16 mouse cellular contexts compared by ENCODE assay signal in genomic region chr6:77109095-77109945, GRCm38 (mm10).
DNase-seq lines count a peak whose midpoint lies in the region; ATAC-seq and TF ChIP-seq lines count a peak whose summit lies in the region.
"Had no signal": no experiment of that assay in that cellular context is flagged by ENCODE, and none has a peak within 500 bp of the region (broad histone marks: within the 10 kb centered on the region; RNA-seq: fewer than 3 reads in every experiment).

No protein-coding gene starts in this region.

- no peaks in the 10 kb centered on the region for H3K36me3 ChIP-seq in hindbrain, embryonic 14.5 days (replicated peaks; ENCODE audit: control insufficient read depth, insufficient read depth)
- H3K36me3 ChIP-seq in neural tube, embryonic 14.5 days (ENCODE audit: control insufficient read depth, insufficient read depth, low read length) = no peaks in the 10 kb centered on the region
- H3K36me3 ChIP-seq in kidney, embryonic 15.5 days = no peaks in the 10 kb centered on the region
- H3K36me3 ChIP-seq: heart, embryonic 12.5 days had no signal

- DNase-seq in frontal cortex, postnatal 14 days (ENCODE audit: low spot score in 2 of 2) = no peak
- DNase-seq in left cerebral cortex, adult 2 months (ENCODE audit: extremely low spot score in 1 of 2, low spot score in 2 of 2) = peak in 1 of 2 experiments; percentile 13
- DNase-seq in left cerebral cortex, adult 11 months (ENCODE audit: low spot score) = no peak
- no peak for DNase-seq in hindbrain, embryonic 14.5 days (ENCODE audit: low spot score)
- DNase-seq: adrenal gland, adult 2 months; B cell, adult 2 months; cerebellum, postnatal 14 days; gastrocnemius, postnatal 14 days; heart, postnatal 4 days; kidney, adult 2 months; lung, embryonic 14.5 days had no signal

- no peaks in the 10 kb centered on the region for H3K9me3 ChIP-seq in hindbrain, embryonic 14.5 days (ENCODE audit: control insufficient read depth, low read length)
- no peaks in the 10 kb centered on the region for H3K9me3 ChIP-seq in neural tube, embryonic 14.5 days (ENCODE audit: control insufficient read depth, low read length)
- H3K9me3 ChIP-seq in kidney, embryonic 15.5 days (replicated peaks) = no peaks in the 10 kb centered on the region
- H3K9me3 ChIP-seq: heart, embryonic 12.5 days had no signal

- H3K4me2 ChIP-seq in hindbrain, embryonic 14.5 days (replicated peaks) = no peak overlapping the region
- H3K4me2 ChIP-seq in neural tube, embryonic 14.5 days (ENCODE audit: low read depth, low read length) = no peak overlapping the region
- no peak overlapping the region for H3K4me2 ChIP-seq in kidney, embryonic 15.5 days
- H3K4me2 ChIP-seq: heart, embryonic 12.5 days; lung, embryonic 14.5 days had no signal

- H3K4me1 ChIP-seq in hindbrain, embryonic 14.5 days (replicated peaks; ENCODE audit: control insufficient read depth, insufficient read depth, low read length) = peaks cover 8% of the 10 kb centered on the region; the same call in 1 of the 2 replicates
- H3K4me1 ChIP-seq in neural tube, embryonic 14.5 days (ENCODE audit: control insufficient read depth, insufficient read depth, low read length) = no peaks in the 10 kb centered on the region
- no peaks in the 10 kb centered on the region for H3K4me1 ChIP-seq in kidney, embryonic 15.5 days
- H3K4me1 ChIP-seq: heart, embryonic 12.5 days had no signal

- peak; percentile 94 for ATAC-seq in frontal cortex, adult (ENCODE audit: low TSS enrichment)
- no peak for ATAC-seq in hindbrain, embryonic 14.5 days (ENCODE audit: low FRiP score)
- peak; percentile 38; the same call in 1 of the 2 replicates for ATAC-seq in neural tube, embryonic 14.5 days (ENCODE audit: low read depth)
- no peak for ATAC-seq in erythroblast, adult 5-6 weeks (replicated peaks; ENCODE audit: low FRiP score, poor library complexity, severe bottlenecking)
- no peak for ATAC-seq in kidney, embryonic 15.5 days (replicated peaks; ENCODE audit: low FRiP score)

- H3K27me3 ChIP-seq in hindbrain, embryonic 14.5 days (ENCODE audit: control insufficient read depth, insufficient read depth, low read length) = no peaks in the 10 kb centered on the region
- no peaks in the 10 kb centered on the region for H3K27me3 ChIP-seq in neural tube, embryonic 14.5 days (ENCODE audit: control insufficient read depth, insufficient read depth, low read length)
- H3K27me3 ChIP-seq in kidney, embryonic 15.5 days = no peaks in the 10 kb centered on the region
- H3K27me3 ChIP-seq: heart, embryonic 12.5 days had no signal

- H3K4me3 ChIP-seq in left cerebral cortex, adult 2 months = no peak overlapping the region
- H3K4me3 ChIP-seq in hindbrain, embryonic 14.5 days (replicated peaks; ENCODE audit: low read length) = no peak overlapping the region
- no peak overlapping the region for H3K4me3 ChIP-seq in neural tube, embryonic 14.5 days (ENCODE audit: low read depth, low read length)
- no peak overlapping the region for H3K4me3 ChIP-seq in kidney, embryonic 15.5 days (replicated peaks)
- H3K4me3 ChIP-seq: heart, embryonic 12.5 days had no signal

- no peak for TF ChIP-seq CTCF in left cerebral cortex, adult 2 months (IDR thresholded peaks at IDR 0.05)

- no peak overlapping the region for H3K9ac ChIP-seq in hindbrain, embryonic 14.5 days
- no peak overlapping the region for H3K9ac ChIP-seq in neural tube, embryonic 14.5 days (replicated peaks; ENCODE audit: low read depth, low read length)
- no peak overlapping the region for H3K9ac ChIP-seq in kidney, embryonic 15.5 days
- H3K9ac ChIP-seq: heart, embryonic 12.5 days; lung, embryonic 14.5 days had no signal

- 78% methylated on average over 10 of the region's 10 CpGs for WGBS in hindbrain, embryonic 14.5 days
- WGBS in neural tube, embryonic 14.5 days = 85% methylated on average over 10 of the region's 10 CpGs
- 76% methylated on average over 10 of the region's 10 CpGs for WGBS in kidney, embryonic 15.5 days

- intact Hi-C loops in left cerebral cortex, adult 2 months (cut with DNase I) = no loop called here

- peak overlapping the region; percentile 7; the same call in 1 of the 2 replicates for H3K27ac ChIP-seq in left cerebral cortex, adult 2 months
- peak overlapping the region; percentile 62 for H3K27ac ChIP-seq in hindbrain, embryonic 14.5 days
- no peak overlapping the region for H3K27ac ChIP-seq in neural tube, embryonic 14.5 days (ENCODE audit: low read depth, low read length)
- no peak overlapping the region for H3K27ac ChIP-seq in kidney, embryonic 15.5 days

Comparison
In these comparisons a context has a peak if more than half of its experiments do, and no peak if none do; other contexts are left out.
1. ATAC-seq: peak in frontal cortex, adult (single experiment) and neural tube, embryonic 14.5 days (single experiment); none in hindbrain, embryonic 14.5 days (single experiment), erythroblast, adult 5-6 weeks (single experiment) and kidney, embryonic 15.5 days (single experiment).
2. H3K27ac ChIP-seq: peak in left cerebral cortex, adult 2 months (single experiment) and hindbrain, embryonic 14.5 days (single experiment); none in neural tube, embryonic 14.5 days (single experiment) and kidney, embryonic 15.5 days (single experiment).